Mouse (Mus musculus) lung, adult 2 months (tissue): Measurements from ENCODE around the gene Vps39.

Experiments used
- CTCF ChIP-seq: fragments of 200-500 bp; IDR thresholded peaks from 2 replicates; pipeline ENCODE4 v1.5.1; 2011; ENCODE audit warnings: mild to moderate bottlenecking, low read length, control low read depth; ENCODE audit not compliant: insufficient read depth
- POLR2A ChIP-seq: fragments of 200-500 bp; IDR thresholded peaks from 2 replicates; pipeline ENCODE4 v1.6.1; 2011; ENCODE audit warnings: low read depth, mild to moderate bottlenecking, control low read depth, low read length, borderline replicate concordance; ENCODE audit errors: extremely low read depth

DNA sequence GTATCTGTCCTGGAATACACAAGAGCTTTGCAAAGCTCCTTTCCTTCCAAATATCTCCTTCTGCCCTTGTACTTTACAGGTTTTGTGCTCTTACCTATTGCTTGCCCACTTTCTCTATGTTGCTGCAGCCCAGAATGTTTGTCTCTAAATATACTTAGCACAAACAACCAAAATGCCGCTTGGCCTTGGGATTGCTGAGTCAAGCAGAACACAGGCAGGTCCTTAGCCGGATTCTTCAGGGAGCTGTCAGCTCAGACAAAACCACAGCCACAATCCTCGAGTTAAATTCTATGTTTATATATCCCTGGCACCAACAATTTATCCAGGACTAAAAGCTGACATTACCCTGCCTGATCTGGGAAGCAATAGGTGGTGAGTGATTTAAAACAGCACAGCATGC, 36.4 kb upstream of the Vps39 start:
- TF ChIP-seq CTCF (no peak), POLR2A (no peak)
